Mouse (Mus musculus) midbrain, embryonic 10.5 days (tissue): Measurements from ENCODE around the gene Igsf8. TPM values are rescaled to one million over a fixed set of nuclear protein-coding genes. Genes with fewer than 3 reads are reported as not detected.
A peak's percentile ranks its signal among the peaks of the same experiment; 100 is the strongest.

Experiments used
- DNase-seq: peaks from one replicate; pipeline ENCODE4 v3.0.0-alpha.2; 2017; ENCODE audit warnings: low spot score
- H3K27ac ChIP-seq: fragments of 300-500 bp; sonication (generic); replicated peaks from 2 replicates; pipeline ENCODE4 v1.5.1; 2016; ENCODE audit warnings: mild to moderate bottlenecking
- H3K27me3 ChIP-seq: fragments of 300-500 bp; sonication (generic); 2 replicates; pipeline ENCODE4 v1.6.1; 2016; ENCODE audit warnings: low read depth, mild to moderate bottlenecking; ENCODE audit not compliant: poor library complexity, severe bottlenecking
- H3K36me3 ChIP-seq: fragments of 300-500 bp; sonication (generic); 2 replicates; pipeline ENCODE4 v1.6.1; 2016; ENCODE audit warnings: mild to moderate bottlenecking, moderate library complexity
- H3K4me1 ChIP-seq: fragments of 300-500 bp; sonication (generic); 2 replicates; pipeline ENCODE4 v1.6.1; 2016
- H3K4me3 ChIP-seq: fragments of 300-500 bp; sonication (generic); 2 replicates; pipeline ENCODE4 v1.5.1; 2016; ENCODE audit warnings: mild to moderate bottlenecking, moderate library complexity
- H3K9me3 ChIP-seq: fragments of 300-500 bp; sonication (generic); replicated peaks from 2 replicates; pipeline ENCODE4 v1.6.1; 2016; ENCODE audit warnings: mild to moderate bottlenecking
- WGBS: fragments of 180-500 bp; shearing (Covaris S2); methylation state at CpG from one replicate; pipeline ENCODE4 v1.1.7; 2016; 5-methylcytosine and 5-hydroxymethylcytosine counted together
- polyA plus RNA-seq: library from polyadenylated mRNA; unstranded; fragments of >200 nt; fragmentation: Nextera tagmentation; extraction: Ambion mirVana; gene quantifications from 2 replicates; pipeline ENCODE4 v1.2.1, GENCODE M21; 2016

Gene Igsf8
- polyA plus RNA-seq, 1 experiment from 2014 or later = 50.2 TPM

GRCm38 (mm10) chr1:172332925-172333324, 71.5 kb downstream of the Igsf8 start:
- H3K27ac ChIP-seq = no peak overlapping the region
- DNase-seq = no peak
- no peaks in the 10 kb centered on the region for H3K9me3 ChIP-seq
- peaks cover 87% of the 10 kb centered on the region for H3K27me3 ChIP-seq
- no peak overlapping the region for H3K4me3 ChIP-seq
- H3K36me3 ChIP-seq = no peaks in the 10 kb centered on the region
- WGBS = 87% methylated on average over 2 of the region's 2 CpGs
- peaks cover 25% of the 10 kb centered on the region for H3K4me1 ChIP-seq

DNA sequence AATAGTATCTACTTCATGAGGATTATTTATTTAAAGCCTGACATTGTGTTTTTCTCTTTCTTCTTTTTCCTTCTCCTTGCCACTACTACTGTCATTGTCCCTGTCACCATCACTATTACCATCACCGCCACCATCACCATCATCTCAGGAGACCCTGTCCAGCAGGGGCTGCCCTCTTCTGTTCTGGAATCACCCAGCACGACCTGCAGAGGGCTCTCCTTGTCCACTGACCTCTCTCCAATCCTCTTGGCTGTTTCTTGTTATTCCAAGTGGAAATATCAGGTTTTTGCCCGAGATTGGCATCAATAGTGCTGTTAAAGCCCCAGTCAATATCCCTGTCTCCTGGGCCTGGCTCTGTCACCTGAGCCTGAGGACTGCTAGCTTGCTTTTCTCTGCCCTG, 72.1 kb downstream of the Igsf8 start:
- Histone ChIP-seq H3K4me1 (peaks cover 24% of the 10 kb centered on the region), H3K27ac (peak overlapping the region; percentile 43; the same call in 1 of the 2 replicates), H3K4me3 (no peak overlapping the region), H3K27me3 (peaks cover 86% of the 10 kb centered on the region), H3K9me3 (no peaks in the 10 kb centered on the region), H3K36me3 (no peaks in the 10 kb centered on the region)
- WGBS = 21% methylated on average over 3 of the region's 3 CpGs
- DNase-seq = no peak

GRCm38 (mm10) chr1:172335804-172336203, 74.4 kb downstream of the Igsf8 start:
- Histone ChIP-seq H3K36me3 (no peaks in the 10 kb centered on the region), H3K9me3 (no peaks in the 10 kb centered on the region), H3K27me3 (peaks cover 86% of the 10 kb centered on the region), H3K27ac (no peak overlapping the region), H3K4me1 (peaks cover 16% of the 10 kb centered on the region), H3K4me3 (no peak overlapping the region)
- DNase-seq = no peak
- 81% methylated on average over 15 of the region's 15 CpGs for WGBS

- Histone ChIP-seq H3K36me3 (no peaks in the 10 kb centered on the region), H3K27ac (no peak overlapping the region), H3K4me1 (peaks cover 30% of the 10 kb centered on the region), H3K4me3 (no peak overlapping the region), H3K27me3 (peaks cover 86% of the 10 kb centered on the region), H3K9me3 (no peaks in the 10 kb centered on the region)
- DNase-seq = no peak
- WGBS = 31% methylated on average over 2 of the region's 2 CpGs
Observed at GRCm38 (mm10) chr1:172337411-172338185, 76.2 kb downstream of the Igsf8 start.

DNA sequence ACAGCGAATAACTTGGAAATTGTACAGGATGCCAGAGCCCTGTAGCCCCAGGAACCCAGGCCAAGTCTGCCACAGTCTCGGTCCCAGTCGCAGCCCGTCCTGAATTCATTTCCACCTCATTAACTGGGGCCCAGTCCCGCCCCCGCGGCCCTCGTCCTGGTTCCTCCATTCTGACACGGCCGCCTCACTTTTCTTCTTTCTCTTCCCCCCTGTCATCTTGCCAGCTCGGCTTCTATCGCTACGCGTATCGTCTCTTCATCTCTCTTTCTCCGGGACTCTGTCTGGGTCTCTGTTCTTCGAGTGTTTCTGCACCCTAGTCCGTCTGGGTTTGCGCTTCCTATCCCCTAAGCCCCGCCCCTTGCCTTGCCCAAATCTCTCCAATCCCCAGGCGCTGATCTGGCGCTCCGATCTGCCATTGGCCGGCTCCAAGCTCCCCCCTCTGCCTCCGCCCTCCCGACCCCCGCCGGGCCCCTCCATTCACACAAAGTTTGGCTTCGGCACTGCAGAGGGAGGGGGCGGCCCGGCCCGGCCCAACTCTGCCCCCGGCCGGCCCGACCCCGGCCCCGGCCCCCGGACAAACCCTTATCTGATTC, 79.4 kb downstream of the Igsf8 start, which contains the start of gene Kcnj10:
TSS of gene Kcnj10 (plus strand) at position 482 of the 593 bp plus-strand sequence.
- Histone ChIP-seq H3K9me3 (no peaks in the 10 kb centered on the region), H3K4me1 (peaks cover 42% of the 10 kb centered on the region), H3K4me3 (peak within 1 kb of the TSS; percentile 68), H3K27ac (peak within 1 kb of the TSS; percentile 76), H3K36me3 (no peaks in the 10 kb centered on the region), H3K27me3 (peaks cover 69% of the 10 kb centered on the region)
- DNase-seq = peak; percentile 90
- 1% methylated on average over 37 of the region's 38 CpGs for WGBS

- Histone ChIP-seq H3K4me1 (peaks cover 42% of the 10 kb centered on the region), H3K27ac (peak overlapping the region; percentile 76)
Observed at GRCm38 (mm10) chr1:172341386-172341785, 79.9 kb downstream of the Igsf8 start.

GRCm38 (mm10) chr1:172342729-172343128, 81.3 kb downstream of the Igsf8 start:
- 96% methylated on average over 3 of the region's 3 CpGs for WGBS
- peaks cover 69% of the 10 kb centered on the region for H3K27me3 ChIP-seq
- H3K9me3 ChIP-seq = no peaks in the 10 kb centered on the region
- no peak overlapping the region; the same call in 1 of the 2 replicates for H3K4me3 ChIP-seq
- no peaks in the 10 kb centered on the region for H3K36me3 ChIP-seq
- no peak for DNase-seq
- H3K27ac ChIP-seq = peak overlapping the region; percentile 52
- peaks cover 44% of the 10 kb centered on the region for H3K4me1 ChIP-seq

More at GRCm38 (mm10) chr1:172341386-172341785, 79.9 kb downstream of the Igsf8 start:
- WGBS = 28% methylated on average over 10 of the region's 10 CpGs
- Histone ChIP-seq H3K27me3 (peaks cover 65% of the 10 kb centered on the region), H3K4me3 (peak overlapping the region; percentile 68), H3K36me3 (no peaks in the 10 kb centered on the region), H3K9me3 (no peaks in the 10 kb centered on the region)
- no peak for DNase-seq

GRCm38 (mm10) chr1:172343914-172344313, 82.5 kb downstream of the Igsf8 start:
- Histone ChIP-seq H3K4me1 (peaks cover 53% of the 10 kb centered on the region), H3K27ac (peak overlapping the region; percentile 69), H3K27me3 (peaks cover 58% of the 10 kb centered on the region), H3K4me3 (no peak overlapping the region), H3K9me3 (no peaks in the 10 kb centered on the region), H3K36me3 (no peaks in the 10 kb centered on the region)
- WGBS = 52% methylated on average over 3 of the region's 3 CpGs
- no peak for DNase-seq

DNA sequence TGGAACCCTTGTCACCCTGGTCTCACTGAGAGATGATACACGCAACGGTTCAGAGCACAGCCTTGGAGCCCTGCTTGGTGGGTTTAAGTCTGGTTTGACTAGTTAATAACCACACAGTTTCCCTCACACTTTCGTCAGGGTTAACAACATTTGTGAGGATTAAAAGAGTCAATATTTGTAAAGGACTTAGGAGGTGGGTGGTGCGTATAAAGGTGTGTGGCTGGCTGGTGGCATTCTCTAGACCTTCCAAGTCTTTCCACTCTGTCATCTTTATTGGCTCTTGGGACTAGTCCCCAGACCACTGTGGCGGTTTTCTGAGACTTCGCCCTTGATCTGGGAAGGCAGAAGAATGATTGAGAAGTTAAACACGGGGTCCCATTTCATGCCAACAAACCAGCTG, 83.4 kb downstream of the Igsf8 start:
- peaks cover 62% of the 10 kb centered on the region for H3K4me1 ChIP-seq
- 88% methylated on average over 7 of the region's 7 CpGs for WGBS
- H3K27me3 ChIP-seq = peaks cover 51% of the 10 kb centered on the region
- H3K9me3 ChIP-seq = no peaks in the 10 kb centered on the region
- DNase-seq = no peak
- no peak overlapping the region for H3K4me3 ChIP-seq
- H3K27ac ChIP-seq = no peak overlapping the region
- H3K36me3 ChIP-seq = no peaks in the 10 kb centered on the region

DNA sequence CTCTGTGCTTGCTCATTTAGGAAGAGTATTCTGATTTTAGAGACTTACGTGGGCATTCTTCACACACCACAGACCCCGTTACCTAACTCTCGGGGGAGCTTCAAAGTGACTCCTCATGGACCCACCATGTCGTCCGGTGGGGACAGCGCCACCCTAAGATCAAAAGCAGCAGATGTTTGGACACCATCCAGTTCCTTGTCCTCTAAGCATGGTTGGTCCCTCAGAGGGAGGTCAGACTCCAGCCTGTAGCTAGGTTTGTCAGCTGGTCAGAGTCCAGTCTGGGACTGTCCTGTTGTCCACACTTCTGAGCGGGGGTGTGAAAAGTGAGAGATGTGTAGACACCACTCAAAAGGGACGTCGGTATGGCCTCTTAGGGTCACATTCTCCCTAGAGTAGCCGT, 85.3 kb downstream of the Igsf8 start:
- Histone ChIP-seq H3K27ac (peak overlapping the region; percentile 98), H3K4me1 (peaks cover 65% of the 10 kb centered on the region), H3K36me3 (no peaks in the 10 kb centered on the region), H3K4me3 (no peak overlapping the region), H3K27me3 (peaks cover 51% of the 10 kb centered on the region), H3K9me3 (no peaks in the 10 kb centered on the region)
- no peak for DNase-seq
- 90% methylated on average over 10 of the region's 10 CpGs for WGBS

GRCm38 (mm10) chr1:172347382-172347781, 85.9 kb downstream of the Igsf8 start:
- Histone ChIP-seq H3K4me1 (peaks cover 66% of the 10 kb centered on the region), H3K4me3 (no peak overlapping the region), H3K27me3 (peaks cover 51% of the 10 kb centered on the region), H3K9me3 (no peaks in the 10 kb centered on the region), H3K27ac (peak overlapping the region; percentile 98), H3K36me3 (no peaks in the 10 kb centered on the region)
- WGBS = 91% methylated on average over 12 of the region's 12 CpGs
- no peak for DNase-seq

DNA sequence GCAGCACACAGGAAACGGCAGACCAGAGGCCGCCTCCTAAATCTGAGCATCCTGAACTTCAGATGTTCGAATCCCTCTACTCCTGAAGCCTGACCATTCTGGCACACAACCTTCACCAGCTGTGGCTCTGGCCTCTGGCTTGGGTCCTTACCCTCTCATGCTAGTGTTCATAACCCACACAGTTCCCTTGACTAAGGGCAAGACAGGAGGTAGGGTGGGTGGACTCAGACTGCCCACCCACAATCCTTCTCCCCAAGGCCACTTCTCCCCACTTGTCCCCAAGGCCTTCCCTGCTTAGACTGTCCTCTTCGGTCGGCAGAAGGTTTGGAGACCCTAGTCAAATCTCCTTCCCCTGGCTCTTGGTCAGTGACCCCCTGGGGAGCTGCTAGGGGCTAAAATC, 88.1 kb downstream of the Igsf8 start:
- no peak for DNase-seq
- 41% methylated on average over 5 of the region's 5 CpGs for WGBS
- Histone ChIP-seq H3K9me3 (no peaks in the 10 kb centered on the region), H3K4me1 (peaks cover 71% of the 10 kb centered on the region), H3K27me3 (peaks cover 55% of the 10 kb centered on the region), H3K36me3 (no peaks in the 10 kb centered on the region), H3K4me3 (peak overlapping the region; percentile 41), H3K27ac (peak overlapping the region; percentile 98)
